Mouse (Mus musculus) heart, embryonic 13.5 days (tissue): Measurements from ENCODE around the gene Ntn1. TPM values are rescaled to one million over a fixed set of nuclear protein-coding genes. Genes with fewer than 3 reads are reported as not detected.

Source experiments
- ATAC-seq: fragments of 200-750 bp; cut with Nextera tagmentation; 2 replicates; pipeline ENCODE4 v1.8.0; 2017; ENCODE audit warnings: moderate TSS enrichment; ENCODE audit not compliant: insufficient number of reproducible peaks, low FRiP score, low TSS enrichment; ENCODE audit errors: extremely low read depth
- H3K27ac ChIP-seq: fragments of 300-500 bp; sonication (generic); replicated peaks from 2 replicates; pipeline ENCODE4 v1.5.1; 2015; ENCODE audit warnings: moderate library complexity, mild to moderate bottlenecking, inconsistent platforms
- H3K27me3 ChIP-seq: fragments of 300-500 bp; sonication (generic); replicated peaks from 2 replicates; pipeline ENCODE4 v1.6.1; 2015; ENCODE audit warnings: mild to moderate bottlenecking, inconsistent platforms
- H3K36me3 ChIP-seq: fragments of 300-500 bp; sonication (generic); 2 replicates; pipeline ENCODE4 v1.6.1; 2015; ENCODE audit warnings: mild to moderate bottlenecking, inconsistent platforms
- H3K4me1 ChIP-seq: fragments of 300-500 bp; sonication (generic); 2 replicates; pipeline ENCODE4 v1.6.1; 2015; ENCODE audit warnings: inconsistent platforms
- H3K4me2 ChIP-seq: fragments of 300-500 bp; sonication (generic); 2 replicates; pipeline ENCODE4 v1.6.1; 2015; ENCODE audit warnings: inconsistent platforms, mild to moderate bottlenecking, moderate library complexity
- H3K4me3 ChIP-seq: fragments of 300-500 bp; sonication (generic); 2 replicates; pipeline ENCODE4 v1.5.1; 2015; ENCODE audit warnings: moderate library complexity, mild to moderate bottlenecking, inconsistent platforms
- H3K9ac ChIP-seq: fragments of 300-500 bp; sonication (generic); 2 replicates; pipeline ENCODE4 v1.6.1; 2015; ENCODE audit warnings: inconsistent platforms, mild to moderate bottlenecking, moderate library complexity
- H3K9me3 ChIP-seq: fragments of 300-500 bp; sonication (generic); 2 replicates; pipeline ENCODE4 v1.6.1; 2016; ENCODE audit warnings: inconsistent platforms
- WGBS: fragments of 180-500 bp; shearing (Covaris S2); methylation state at CpG from one replicate; pipeline ENCODE4 v1.1.7; 2015; ENCODE audit warnings: mixed read lengths; 5-methylcytosine and 5-hydroxymethylcytosine counted together
- polyA plus RNA-seq: library from polyadenylated mRNA; unstranded; fragments of >200 nt; fragmentation: Nextera tagmentation; extraction: Ambion mirVana; gene quantifications from 2 replicates; pipeline ENCODE4 v1.2.1, GENCODE M21; 2015

Gene Ntn1
- polyA plus RNA-seq, 1 experiment from 2014 or later = 19.2 TPM

DNA sequence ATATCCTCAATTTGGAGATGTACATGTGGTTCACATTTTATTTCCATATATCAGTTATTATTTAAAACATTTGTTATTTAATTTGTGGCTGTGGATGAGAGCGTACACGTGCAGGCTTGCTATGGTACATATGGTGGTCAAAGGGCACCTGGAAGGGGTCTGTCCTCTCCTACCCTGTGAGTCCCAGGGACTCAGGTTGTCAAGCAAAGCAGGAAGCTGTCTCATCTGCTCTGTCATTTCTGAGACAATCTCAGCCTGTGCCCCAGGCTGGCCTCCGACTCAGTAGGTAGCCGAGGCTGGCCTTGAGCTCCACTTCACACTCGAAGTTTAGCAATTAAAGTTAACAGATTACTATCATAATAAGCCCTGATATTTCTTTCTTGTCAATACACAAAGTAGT is 32.9 kb upstream of the Ntn1 start:
- H3K4me2 ChIP-seq = no peak overlapping the region
- H3K27me3 ChIP-seq = peaks cover 52% of the 10 kb centered on the region
- no peak overlapping the region for H3K27ac ChIP-seq
- no peaks in the 10 kb centered on the region for H3K4me1 ChIP-seq
- no peaks in the 10 kb centered on the region for H3K36me3 ChIP-seq
- ATAC-seq = no peak
- H3K9ac ChIP-seq = no peak overlapping the region
- H3K4me3 ChIP-seq = no peak overlapping the region
- 77% methylated on average over 5 of the region's 5 CpGs for WGBS
- 0 out of 2 replicates have a peak, but pooled peaks cover 3% of the 10 kb centered on the region for H3K9me3 ChIP-seq

GRCm38 (mm10) chr11:68432361-68433021 is 31.9 kb upstream of the Ntn1 start:
- Histone ChIP-seq H3K9ac (peak overlapping the region; percentile 67), H3K27ac (no peak overlapping the region), H3K4me2 (peak overlapping the region; percentile 73), H3K27me3 (peaks cover 52% of the 10 kb centered on the region), H3K36me3 (no peaks in the 10 kb centered on the region), H3K4me3 (peak overlapping the region; percentile 54), H3K9me3 (no peaks in the 10 kb centered on the region), H3K4me1 (no peaks in the 10 kb centered on the region)
- 29% methylated on average over 23 of the region's 23 CpGs for WGBS
- ATAC-seq = no peak

DNA sequence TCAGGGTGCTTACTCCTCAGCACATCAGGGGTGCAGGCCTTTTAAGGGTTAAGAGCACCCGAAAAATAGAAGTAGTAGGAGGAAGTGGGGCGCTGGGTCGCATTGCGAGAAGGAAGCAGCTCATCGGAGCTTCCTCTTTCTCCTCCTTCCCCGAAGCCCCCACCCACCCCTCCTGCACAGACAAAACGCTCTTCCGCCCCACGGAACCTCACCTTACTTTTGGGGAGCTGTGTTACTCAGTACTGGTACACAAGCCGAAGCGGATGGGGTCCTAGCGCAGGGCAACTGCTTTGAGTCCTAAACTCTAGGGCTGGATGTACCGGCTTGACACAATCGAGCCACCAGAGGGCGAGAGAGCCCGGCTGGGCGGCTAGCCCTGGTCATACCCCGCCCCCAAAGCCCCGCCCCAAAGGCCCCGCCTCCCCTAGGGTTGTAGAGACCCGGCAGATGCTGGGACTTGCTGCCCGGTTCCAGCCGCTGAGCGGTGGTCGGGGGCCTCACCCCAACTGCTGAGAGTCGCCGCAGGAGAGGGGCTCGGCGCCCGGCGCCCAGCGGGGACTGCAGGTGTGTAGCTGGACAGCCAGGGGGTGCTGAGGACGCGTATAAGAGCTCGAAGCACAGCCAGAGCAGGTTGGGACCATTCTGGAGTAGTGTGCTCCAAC is 31.2 kb upstream of the Ntn1 start, which contains the start of gene Pik3r5:
Gene Pik3r5, plus strand, starts transcription at position 423 of the 662 bp plus-strand sequence.
- Histone ChIP-seq H3K4me2 (peak within 1 kb of the TSS; percentile 73), H3K4me3 (peak within 1 kb of the TSS; percentile 54), H3K36me3 (no peaks in the 10 kb centered on the region), H3K9me3 (no peaks in the 10 kb centered on the region), H3K4me1 (no peaks in the 10 kb centered on the region), H3K27ac (no peak within 1 kb of the TSS), H3K9ac (peak within 1 kb of the TSS; percentile 73), H3K27me3 (peaks cover 52% of the 10 kb centered on the region)
- ATAC-seq = peak; percentile 19; the same call in 1 of the 2 replicates
- whole genome bisulfite sequencing = 7% methylated on average over 35 of the region's 35 CpGs

DNA sequence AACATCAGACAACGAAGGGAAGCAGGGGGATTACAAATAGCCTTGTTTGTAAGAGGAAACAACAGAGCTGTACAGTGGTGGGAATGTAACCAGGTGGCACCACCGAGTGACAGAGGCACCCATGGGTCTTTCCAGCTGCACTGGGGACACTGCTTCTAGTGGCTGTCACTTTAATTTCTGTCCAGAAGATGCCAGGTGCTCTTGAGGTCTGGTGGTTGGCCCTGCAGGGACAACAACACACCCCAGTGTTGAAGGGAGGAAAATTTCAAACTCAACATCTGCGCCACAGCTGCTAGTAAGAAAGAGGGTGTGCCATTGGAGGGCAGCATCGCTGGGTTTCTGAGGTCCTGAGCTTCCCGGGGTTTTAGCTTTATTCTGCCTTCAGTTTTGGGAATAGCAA is 30.0 kb upstream of the Ntn1 start:
- Histone ChIP-seq H3K4me3 (no peak overlapping the region), H3K9me3 (no peaks in the 10 kb centered on the region), H3K27me3 (peaks cover 52% of the 10 kb centered on the region), H3K4me2 (no peak overlapping the region), H3K9ac (no peak overlapping the region), H3K27ac (no peak overlapping the region), H3K4me1 (no peaks in the 10 kb centered on the region), H3K36me3 (no peaks in the 10 kb centered on the region)
- 53% methylated on average over 5 of the region's 5 CpGs for WGBS
- ATAC-seq = no peak

DNA sequence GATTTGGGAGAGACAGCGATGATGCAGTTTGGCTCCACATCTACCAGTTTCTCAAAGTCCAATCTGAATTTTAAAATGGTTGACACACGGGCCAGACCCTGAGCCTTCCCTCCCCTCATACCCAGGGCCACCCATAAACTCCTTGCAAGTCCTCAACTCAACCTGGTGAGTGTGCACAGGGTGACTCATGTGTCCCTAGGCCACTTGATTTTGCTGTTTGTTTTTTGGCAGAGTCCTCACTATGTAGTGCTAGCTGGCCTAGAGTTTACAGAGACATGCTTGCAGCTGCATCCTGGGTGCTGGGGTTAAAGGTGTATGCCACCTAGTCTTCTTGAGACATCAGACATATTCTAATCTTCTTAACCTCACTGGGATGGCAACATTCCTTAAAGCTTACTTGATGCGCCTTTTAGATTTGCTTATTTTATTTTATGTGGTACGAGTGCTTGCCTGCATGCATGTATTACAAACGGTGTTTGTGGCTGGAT is 26.5 kb upstream of the Ntn1 start:
- WGBS = 68% methylated on average over 5 of the region's 5 CpGs
- Histone ChIP-seq H3K4me2 (no peak overlapping the region), H3K27ac (no peak overlapping the region), H3K36me3 (no peaks in the 10 kb centered on the region), H3K4me1 (no peaks in the 10 kb centered on the region), H3K4me3 (no peak overlapping the region), H3K9me3 (no peaks in the 10 kb centered on the region), H3K9ac (no peak overlapping the region), H3K27me3 (peaks cover 20% of the 10 kb centered on the region)
- ATAC-seq = no peak

GRCm38 (mm10) chr11:68425492-68426315 is 25.1 kb upstream of the Ntn1 start:
- Histone ChIP-seq H3K36me3 (no peaks in the 10 kb centered on the region), H3K27me3 (peaks cover 10% of the 10 kb centered on the region), H3K4me2 (no peak overlapping the region), H3K9me3 (no peaks in the 10 kb centered on the region), H3K27ac (no peak overlapping the region), H3K4me3 (no peak overlapping the region), H3K4me1 (no peaks in the 10 kb centered on the region), H3K9ac (no peak overlapping the region)
- no peak for ATAC-seq
- WGBS = 69% methylated on average over 8 of the region's 8 CpGs

DNA sequence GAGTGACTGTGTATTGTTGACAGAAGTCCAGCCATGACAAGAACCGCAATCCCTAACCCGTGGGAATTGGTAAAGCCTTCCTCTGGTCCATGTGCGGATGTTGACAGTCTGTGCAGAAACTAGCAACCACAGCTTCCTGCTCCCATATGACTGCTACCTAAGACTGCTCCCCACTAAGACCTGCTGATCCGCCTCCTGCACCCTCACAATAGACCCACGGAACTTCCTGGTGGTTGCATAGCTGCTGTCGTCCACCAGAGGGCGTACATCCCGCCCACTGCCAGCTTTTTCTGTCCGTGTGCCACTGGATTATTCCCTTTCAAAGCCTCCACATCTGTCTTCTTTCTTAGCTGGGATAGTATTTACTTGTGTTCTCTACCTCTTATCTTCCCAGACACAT is 17.2 kb upstream of the Ntn1 start:
- ATAC-seq = no peak
- Histone ChIP-seq H3K27me3 (peaks cover 5% of the 10 kb centered on the region; the same call in 1 of the 2 replicates), H3K4me2 (no peak overlapping the region), H3K4me3 (no peak overlapping the region), H3K4me1 (no peaks in the 10 kb centered on the region), H3K9me3 (peaks cover 7% of the 10 kb centered on the region), H3K9ac (no peak overlapping the region), H3K36me3 (no peaks in the 10 kb centered on the region), H3K27ac (no peak overlapping the region)
- 49% methylated on average over 9 of the region's 9 CpGs for WGBS

DNA sequence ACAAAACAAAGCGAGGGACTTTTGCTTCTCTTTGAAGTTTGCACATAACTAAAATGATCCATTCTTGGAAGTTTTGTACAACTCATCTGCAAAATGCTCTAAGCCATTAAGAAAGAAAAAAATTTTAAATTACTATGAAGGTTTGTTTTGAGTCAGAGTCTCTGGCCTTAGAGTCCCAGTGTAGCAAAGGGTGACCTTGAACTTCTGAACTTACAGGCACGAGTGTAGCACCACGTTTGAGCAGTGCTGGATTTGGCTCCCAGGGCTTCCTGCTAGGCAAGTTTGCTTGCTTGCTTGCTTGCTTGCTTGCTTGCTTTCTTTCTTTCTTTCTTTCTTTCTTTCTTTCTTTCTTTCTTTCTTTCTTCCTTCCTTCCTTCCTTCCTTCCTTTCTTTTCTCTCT is 16.4 kb upstream of the Ntn1 start:
- whole genome bisulfite sequencing = 50% methylated on average over 3 of the region's 3 CpGs
- no peak overlapping the region for H3K9ac ChIP-seq

DNA sequence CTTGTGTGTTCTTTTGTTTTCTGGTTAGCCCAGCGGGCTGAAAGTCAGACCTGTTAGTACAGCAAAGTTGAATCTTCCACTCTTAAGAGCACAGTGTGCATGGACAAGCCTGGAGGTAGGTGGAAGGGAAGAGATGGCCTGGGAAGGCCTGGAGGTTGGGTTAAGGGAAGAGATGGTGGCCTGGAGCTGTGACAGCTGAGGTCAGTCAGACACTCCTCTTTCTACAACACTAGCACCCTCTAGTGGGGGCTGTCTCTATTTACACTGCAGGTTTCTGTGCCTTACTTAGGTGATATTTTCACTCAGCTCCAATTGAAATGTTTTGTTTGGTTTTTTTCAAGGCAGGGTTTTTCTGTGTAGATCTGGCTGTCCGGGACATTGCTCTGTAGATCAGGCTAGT is 7.5 kb upstream of the Ntn1 start:
- Histone ChIP-seq H3K36me3 (no peaks in the 10 kb centered on the region), H3K27me3 (peaks cover 17% of the 10 kb centered on the region), H3K9me3 (no peaks in the 10 kb centered on the region), H3K4me3 (no peak overlapping the region), H3K27ac (no peak overlapping the region), H3K9ac (no peak overlapping the region), H3K4me1 (peaks cover 15% of the 10 kb centered on the region), H3K4me2 (no peak overlapping the region)
- ATAC-seq = no peak
- WGBS = 47% methylated on average over 2 of the region's 2 CpGs

More for the DNA sequence above, 16.4 kb upstream of the Ntn1 start:
- H3K4me2 ChIP-seq = no peak overlapping the region
- no peak overlapping the region for H3K27ac ChIP-seq
- peaks cover 5% of the 10 kb centered on the region; the same call in 1 of the 2 replicates for H3K27me3 ChIP-seq
- no peaks in the 10 kb centered on the region for H3K36me3 ChIP-seq
- no peak overlapping the region for H3K4me3 ChIP-seq
- peaks cover 7% of the 10 kb centered on the region for H3K9me3 ChIP-seq
- no peak for ATAC-seq
- no peaks in the 10 kb centered on the region for H3K4me1 ChIP-seq

DNA sequence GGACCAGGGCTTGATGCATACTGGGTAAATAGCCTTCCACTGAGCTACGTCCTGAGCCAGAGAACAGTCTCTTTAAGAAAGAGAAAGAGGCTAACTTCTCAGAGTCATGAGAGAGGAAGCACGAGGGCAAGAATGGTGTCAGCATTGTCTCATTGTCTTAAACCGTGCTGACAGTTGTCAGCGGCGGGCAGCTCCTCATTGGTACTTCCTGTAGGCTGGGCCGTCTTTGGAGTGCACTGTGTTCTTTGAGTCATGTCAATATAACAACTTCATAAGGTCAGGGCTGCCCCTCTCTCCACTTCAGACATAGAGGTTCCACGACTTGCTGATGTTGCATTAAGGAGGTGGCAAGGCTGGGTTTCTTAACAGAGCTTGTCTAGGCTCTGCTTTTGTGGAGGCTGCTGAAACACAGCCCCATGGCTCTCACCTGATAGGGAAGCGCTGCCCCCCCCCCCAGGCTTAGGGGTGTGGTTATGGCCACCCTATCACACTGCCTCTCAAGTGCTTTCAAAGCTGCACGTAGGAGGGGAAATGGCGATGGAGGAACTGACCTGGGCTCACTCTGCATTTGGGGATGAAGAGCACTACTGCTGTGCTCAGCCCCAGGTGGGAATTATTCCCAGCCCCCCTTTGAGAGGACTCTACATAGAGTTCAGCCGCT is 6.8 kb upstream of the Ntn1 start:
- H3K9me3 ChIP-seq = no peaks in the 10 kb centered on the region
- peaks cover 15% of the 10 kb centered on the region for H3K4me1 ChIP-seq
- 42% methylated on average over 11 of the region's 11 CpGs for WGBS

GRCm38 (mm10) chr11:68405576-68405975 is 5.0 kb upstream of the Ntn1 start:
- H3K4me3 ChIP-seq = no peak overlapping the region
- peaks cover 16% of the 10 kb centered on the region for H3K4me1 ChIP-seq
- no peak overlapping the region for H3K27ac ChIP-seq
- H3K27me3 ChIP-seq = peaks cover 41% of the 10 kb centered on the region
- ATAC-seq = no peak
- WGBS = 80% methylated on average over 8 of the region's 8 CpGs
- no peaks in the 10 kb centered on the region for H3K9me3 ChIP-seq
- no peak overlapping the region for H3K4me2 ChIP-seq
- no peaks in the 10 kb centered on the region for H3K36me3 ChIP-seq
- no peak overlapping the region for H3K9ac ChIP-seq

More for the DNA sequence above, 6.8 kb upstream of the Ntn1 start:
- Histone ChIP-seq H3K4me3 (no peak overlapping the region), H3K27me3 (peaks cover 24% of the 10 kb centered on the region), H3K36me3 (no peaks in the 10 kb centered on the region), H3K9ac (no peak overlapping the region), H3K27ac (no peak overlapping the region), H3K4me2 (no peak overlapping the region)
- ATAC-seq = no peak; the same call in 1 of the 2 replicates
